Mouse (Mus musculus) thymus, postnatal 0 days (tissue): ENCODE results near the gene Ffar4. TPM values are rescaled to one million over a fixed set of nuclear protein-coding genes. Genes with fewer than 3 reads are reported as not detected.

ENCODE experiments used
- DNase-seq: peaks from one replicate; pipeline ENCODE4 v3.0.0-alpha.2; 2015; ENCODE audit warnings: low spot score
- polyA plus RNA-seq: library from polyadenylated mRNA; unstranded; fragments of >200 nt; fragmentation: Nextera tagmentation; extraction: Ambion mirVana; gene quantifications from 2 replicates; pipeline ENCODE4 v1.2.1, GENCODE M21; 2015

The Ffar4 gene
- polyA plus RNA-seq, result 1.2 and 1.4 TPM in 2 replicates

DNA sequence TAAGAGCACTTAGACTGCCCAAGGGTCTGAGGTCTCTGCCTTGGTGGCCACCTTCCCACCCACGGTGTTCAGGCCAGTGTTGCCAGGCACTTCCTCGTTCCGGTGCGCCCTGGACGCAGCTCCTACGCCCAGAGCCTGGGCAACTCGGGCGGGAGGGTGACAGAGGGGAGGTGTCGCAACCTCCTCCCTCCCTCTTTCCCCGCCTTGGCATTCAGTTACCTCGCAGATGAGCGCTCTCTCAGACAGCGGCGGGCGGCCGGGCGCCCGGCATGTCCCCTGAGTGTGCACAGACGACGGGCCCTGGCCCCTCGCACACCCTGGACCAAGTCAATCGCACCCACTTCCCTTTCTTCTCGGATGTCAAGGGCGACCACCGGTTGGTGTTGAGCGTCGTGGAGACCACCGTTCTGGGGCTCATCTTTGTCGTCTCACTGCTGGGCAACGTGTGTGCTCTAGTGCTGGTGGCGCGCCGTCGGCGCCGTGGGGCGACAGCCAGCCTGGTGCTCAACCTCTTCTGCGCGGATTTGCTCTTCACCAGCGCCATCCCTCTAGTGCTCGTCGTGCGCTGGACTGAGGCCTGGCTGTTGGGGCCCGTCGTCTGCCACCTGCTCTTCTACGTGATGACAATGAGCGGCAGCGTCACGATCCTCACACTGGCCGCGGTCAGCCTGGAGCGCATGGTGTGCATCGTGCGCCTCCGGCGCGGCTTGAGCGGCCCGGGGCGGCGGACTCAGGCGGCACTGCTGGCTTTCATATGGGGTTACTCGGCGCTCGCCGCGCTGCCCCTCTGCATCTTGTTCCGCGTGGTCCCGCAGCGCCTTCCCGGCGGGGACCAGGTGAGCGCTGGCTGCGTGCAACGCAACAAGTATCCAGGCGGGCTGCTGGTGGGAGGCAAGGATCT lies at the start of gene Ffar4:
Gene Ffar4, plus strand, starts transcription at position 214 of the 901 bp plus-strand sequence.
- no peak for DNase-seq

DNA sequence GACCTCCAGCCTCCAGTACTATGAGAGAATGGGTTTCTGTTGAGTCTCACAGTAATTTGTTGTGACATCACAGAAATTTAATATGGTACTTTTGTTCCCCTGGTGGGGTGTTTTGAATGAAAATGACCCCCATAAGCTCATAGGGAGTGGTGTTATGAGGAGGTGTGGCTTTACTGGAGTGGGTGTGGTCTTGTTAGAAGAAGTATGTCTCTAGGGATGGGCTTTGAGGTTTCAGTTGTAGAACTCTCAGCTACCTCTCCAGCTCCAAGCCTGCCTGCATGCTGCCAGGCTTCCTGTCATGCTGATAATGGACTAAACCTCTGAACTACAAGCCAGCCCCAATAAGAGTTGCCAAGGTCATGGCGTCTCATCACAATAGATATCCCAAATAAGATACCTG lies 47.2 kb upstream of the Ffar4 start:
- no peak for DNase-seq

DNA sequence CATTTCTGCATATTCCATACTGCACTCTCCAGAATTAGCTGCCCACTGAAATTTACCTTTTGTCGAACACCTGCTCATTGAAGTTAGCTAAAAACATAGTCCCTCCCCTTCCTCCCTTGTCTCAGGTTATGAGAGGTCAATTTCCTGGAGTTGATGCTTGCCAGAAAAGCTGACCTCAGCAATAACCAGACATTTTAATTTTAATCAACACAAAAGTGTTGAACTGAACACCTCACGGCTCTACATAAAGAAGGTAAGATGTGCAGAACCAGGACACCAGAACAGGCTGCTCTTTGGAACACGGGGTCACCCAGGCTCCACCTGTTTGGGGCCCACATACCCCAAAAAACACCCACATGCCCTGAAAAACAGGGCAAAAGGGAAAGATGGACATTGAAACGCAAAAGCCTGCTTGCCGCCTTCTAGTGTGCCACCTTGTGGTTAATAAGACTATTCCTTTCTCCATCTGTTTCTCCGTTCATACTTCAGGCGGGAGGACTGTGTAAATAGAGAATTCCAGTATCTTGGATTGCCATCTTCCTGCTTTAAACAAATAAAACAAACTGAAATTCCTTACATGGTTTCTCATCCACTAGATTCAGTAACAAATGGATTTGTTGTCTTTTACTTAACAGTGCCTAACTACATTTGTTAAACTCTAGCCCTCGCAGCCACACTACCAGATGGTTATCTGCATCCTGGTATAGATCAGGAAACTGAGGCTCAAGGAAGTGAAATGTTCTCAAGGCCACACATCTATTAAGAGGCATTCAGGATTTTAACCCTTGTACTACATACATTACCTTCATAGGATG lies 43.4 kb upstream of the Ffar4 start:
- peak; percentile 15 for DNase-seq

DNA sequence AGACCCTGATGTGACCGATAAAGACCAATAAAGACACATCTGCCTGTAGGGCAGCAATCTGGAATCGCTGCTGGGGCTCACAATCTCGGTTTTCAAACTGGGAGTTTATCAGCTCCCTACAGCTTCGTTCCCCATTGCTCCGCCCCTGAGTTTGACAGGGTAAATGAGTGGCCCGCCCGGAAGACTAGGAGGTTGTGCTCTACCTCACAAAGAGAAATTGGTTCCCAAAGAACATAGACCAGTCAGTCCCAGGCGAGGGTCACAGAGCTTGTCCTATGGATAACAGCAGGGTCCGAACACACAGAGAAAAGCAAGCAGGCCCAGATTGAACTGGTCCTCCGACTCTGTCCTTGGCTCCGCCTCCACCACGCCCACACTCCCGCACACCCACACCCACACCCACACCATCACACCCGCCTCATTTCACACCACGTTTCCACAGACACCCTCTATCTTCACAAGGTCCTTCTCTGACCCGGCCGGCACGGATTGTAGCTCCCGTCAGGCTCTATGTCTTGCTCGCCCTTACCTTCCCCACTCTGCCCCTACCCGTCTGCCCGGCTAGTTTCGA lies 42.6 kb upstream of the Ffar4 start:
- DNase-seq, result no peak

DNA sequence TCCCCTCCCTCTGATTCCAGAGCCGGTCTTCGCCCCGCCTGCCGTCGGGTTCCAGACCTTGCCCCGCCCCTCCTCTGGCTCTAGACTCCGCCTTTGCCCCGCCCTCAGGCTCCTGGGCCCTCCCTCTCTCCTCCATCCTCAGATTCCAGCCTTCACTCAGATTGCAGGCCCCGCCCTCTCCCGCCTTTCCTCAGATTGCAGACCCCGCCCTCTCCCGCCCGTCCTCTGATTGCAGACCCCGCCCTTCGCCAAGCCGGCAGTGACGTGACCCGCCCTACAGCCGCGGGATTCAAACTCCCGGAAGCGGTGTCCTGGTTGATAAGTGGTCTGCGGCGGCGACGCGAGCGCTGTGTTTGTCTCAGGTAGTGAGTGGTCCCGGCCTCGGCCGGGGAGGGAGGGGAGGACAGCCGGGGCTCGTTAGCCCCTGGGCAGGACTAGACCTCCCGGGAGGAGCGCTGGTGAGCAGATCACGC lies 42.1 kb upstream of the Ffar4 start, which contains the start of gene Cep55:
Gene Cep55, plus strand, starts transcription at position 292 of the 473 bp plus-strand sequence.
- peak; percentile 99 for DNase-seq

DNA sequence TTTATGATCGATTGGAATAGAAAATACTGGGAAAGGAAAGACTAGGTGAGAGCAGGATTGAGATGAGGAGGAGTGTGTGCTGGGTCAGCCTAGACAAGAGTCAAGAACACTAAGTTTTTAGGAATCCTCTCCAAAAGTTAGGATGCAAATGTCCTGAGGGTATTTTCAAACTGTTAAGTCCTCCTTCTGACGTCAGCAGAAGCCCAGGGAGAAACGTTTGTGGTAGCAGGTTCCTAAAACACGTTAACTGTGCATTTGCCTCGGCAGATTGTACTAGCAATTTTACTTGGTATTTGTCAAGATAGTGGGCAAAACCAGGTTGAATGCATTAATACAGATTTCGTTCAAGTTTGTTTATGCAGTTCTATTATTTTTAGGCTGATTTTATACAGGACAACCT lies 41.1 kb upstream of the Ffar4 start:
- DNase-seq, result no peak

DNA sequence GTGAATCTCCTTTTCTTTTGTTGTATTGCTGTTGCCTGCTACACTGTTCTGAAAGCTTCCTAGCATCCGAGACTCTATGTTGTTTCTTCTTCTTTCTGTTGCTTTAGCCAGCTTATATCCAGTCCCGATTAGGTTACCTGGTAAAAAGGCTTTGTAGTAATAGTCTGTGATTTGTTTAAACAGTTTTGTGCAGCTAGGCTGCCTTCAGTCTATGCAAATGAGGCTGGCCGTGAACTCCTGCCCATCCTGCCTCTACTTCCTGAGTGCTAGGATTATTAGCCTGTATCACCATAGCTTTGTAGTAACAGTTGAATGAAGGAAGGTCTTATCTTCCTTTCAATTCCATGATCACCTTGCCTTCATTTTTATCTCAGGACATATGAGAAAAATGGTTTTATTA lies 40.6 kb upstream of the Ffar4 start:
- no peak for DNase-seq

DNA sequence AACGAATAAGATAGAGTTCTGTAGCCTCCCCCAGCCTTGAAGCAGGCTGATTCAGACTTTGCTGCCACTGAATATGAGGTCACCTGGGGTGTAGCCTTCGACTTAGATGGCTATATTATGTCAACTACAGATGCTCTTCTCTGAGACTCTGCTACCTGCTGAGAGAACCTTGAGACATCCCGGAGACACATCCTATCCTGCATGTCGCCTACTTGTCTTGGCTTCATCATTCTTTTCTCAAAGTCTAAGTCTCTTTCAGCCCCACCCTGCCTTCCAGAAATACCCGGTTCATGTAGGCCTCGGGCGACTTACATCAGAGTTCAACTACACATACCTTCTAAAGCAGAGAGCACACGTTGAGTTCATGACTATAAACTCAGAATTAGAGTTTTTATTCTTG lies 39.9 kb upstream of the Ffar4 start:
- no peak for DNase-seq

DNA sequence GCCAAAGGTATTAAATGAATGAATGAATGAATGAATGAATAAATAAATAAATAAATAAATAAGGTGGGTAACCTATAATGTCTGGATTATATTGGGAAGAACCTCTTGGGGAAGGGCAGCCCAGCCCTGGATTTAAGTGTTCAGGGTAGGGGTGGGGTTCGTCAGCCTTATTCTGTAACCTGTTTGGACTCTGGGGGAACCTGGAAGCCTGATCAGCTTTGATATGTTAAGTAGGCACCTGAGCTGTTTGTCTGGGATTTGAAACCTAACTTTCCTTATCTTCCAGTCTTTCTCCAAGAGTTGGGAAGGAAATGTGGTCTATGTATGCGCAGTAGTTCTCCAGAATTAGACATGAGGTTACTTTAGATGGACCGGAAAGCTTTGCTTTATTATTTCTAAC lies 33.7 kb upstream of the Ffar4 start:
- DNase-seq, result no peak

DNA sequence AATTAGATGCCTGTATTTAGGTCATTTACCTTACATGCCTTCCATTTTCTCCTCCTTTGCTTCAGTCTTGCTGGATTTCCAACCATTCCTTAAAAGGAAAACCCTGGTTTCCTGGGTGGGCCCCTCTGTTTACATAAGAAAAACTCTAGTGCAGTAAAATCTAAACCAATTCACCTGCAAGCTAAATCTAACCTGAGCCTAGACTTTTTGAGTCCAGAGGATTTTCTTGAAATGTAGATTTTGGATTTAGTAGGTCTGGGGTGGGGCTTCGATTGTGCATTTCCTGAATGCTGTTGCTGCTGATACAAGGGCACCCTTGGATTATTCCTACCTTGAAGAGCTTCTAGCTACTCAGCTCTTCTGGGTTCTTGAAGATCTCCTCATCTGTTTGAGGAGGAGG lies 32.8 kb upstream of the Ffar4 start:
- DNase-seq, result no peak

DNA sequence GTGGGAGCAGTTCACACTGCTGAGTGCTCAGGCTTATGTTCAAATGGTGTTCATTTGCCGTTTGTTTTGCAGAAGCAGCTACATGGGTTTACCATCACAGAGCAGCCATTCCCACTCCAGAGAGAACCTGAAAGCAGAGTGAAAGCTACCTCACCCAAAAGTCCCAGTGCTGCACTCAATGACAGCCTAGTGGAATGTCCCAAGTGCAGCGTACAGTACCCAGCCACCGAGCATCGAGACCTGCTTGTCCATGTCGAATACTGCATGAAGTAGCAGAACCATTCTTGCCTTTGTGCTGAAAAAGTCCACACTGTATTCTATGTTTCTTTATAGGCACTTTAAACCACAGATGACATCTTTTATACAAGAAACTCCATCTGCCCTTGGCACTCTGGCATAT lies 23.6 kb upstream of the Ffar4 start:
- DNase-seq, result no peak

DNA sequence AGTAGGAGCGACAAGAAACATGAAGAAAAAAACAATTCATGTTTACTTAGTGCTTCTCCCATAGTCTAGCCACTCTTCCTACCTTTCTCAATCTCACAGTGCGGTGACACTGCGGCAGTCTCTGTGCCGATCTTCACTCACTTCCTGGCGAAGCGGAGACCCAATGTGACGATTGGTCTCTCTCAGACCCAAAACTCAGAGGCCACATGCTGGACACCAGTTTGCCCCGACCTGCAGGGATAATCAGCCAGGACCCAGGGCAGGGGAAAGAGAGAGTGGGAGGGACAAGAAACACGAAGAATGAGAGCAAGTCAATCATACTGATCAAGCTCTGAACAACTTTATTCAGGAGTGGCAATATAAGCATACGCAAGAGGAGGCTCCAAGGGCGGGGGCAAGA lies 21.8 kb upstream of the Ffar4 start:
- no peak for DNase-seq

DNA sequence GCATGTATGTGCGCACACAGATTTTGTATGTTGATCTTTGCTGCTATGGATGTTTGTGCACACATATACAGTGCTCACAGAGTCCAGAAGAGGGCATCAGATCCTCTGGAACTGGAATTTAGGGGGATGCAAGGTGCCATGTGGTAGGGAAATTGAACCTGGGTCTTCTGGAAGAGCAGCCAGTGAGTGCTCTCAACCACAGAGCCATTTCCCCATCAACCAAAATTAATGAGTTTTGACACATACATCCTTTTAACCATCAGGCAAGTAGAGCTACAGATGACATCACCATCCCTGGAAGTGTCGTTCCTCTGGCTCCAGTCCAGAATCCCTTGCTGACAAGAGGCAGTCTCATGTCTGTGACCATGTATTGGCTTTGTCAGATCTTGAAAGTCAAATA lies 20.6 kb upstream of the Ffar4 start:
- no peak for DNase-seq

DNA sequence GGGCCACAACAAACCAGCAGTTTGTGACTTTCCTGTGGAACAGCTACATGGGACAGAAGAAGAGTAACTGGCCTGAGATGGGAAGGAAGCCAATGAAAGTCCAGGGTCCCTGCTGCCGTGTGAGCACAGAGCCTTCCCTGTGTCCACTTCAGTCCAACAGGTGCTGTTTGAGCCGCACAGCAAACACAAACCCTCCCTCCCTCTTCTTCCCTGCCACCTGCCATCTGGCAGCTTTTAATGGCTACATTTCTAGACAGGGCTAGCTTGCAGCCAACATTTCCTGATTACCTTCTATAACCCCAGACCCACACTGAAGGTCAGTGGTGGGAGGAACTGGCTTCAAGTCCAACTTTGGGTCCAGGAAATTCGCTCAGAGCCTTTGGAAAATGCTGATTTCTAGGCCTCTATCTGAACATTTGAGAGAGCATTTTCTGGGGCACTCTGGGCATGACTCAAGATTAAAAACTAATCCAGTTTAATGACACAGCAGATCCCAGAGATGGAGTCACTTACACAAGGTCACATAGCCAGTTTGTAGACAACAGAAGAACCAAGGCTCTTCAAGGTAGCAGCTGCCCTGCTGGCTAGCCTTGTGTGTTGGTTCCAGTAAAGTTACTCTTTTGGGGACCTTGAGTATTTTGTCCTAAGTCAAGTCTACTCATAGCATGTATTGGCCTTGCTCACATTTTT lies 18.9 kb upstream of the Ffar4 start:
- no peak for DNase-seq

DNA sequence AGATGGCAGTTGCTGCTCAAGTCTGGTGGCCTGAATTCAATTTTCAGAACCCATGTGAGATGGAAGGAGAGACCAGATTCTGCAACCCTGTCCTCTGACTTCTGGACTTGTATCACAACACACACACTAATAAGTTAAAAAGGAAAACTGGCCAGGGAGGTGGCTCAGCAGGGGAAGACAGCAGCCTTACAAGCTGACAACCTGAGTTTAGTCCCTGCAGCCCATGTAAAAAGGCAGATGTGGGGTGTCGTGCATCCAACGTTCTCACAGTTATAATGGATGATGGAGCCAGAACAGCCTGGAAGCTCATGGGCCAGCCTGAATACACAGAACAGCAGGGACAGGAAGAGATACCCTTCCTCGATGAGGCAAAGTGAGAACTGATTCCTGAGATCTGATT lies 15.5 kb upstream of the Ffar4 start:
- no peak for DNase-seq

DNA sequence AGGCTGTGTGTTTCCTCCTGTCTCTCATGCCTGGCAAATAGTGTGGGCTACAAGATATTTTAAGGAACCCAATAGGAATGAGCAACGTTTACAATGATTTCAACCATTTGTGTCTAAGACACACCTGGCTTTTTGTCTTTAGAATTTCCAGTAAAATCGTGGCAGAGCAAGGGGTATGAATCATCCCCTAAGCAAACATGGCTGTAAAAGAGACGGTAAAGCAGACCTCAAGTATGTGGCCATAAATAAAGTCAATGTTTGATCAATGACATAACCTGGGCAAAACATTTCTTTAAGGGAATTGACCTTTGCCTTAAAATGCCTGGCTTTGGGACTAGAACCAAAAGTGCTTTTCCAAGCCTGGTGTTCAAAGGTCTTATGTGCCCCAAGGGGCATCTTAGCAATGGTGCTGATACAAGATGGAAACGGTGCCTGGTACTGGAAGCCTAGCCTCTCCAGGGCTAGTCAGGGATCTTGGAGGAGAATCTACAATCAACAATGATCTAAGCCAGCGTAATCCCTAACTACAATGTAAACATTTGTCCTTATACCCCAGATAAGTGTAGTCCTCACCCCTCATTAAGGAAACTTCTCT lies 13.8 kb upstream of the Ffar4 start:
- DNase-seq, result no peak

DNA sequence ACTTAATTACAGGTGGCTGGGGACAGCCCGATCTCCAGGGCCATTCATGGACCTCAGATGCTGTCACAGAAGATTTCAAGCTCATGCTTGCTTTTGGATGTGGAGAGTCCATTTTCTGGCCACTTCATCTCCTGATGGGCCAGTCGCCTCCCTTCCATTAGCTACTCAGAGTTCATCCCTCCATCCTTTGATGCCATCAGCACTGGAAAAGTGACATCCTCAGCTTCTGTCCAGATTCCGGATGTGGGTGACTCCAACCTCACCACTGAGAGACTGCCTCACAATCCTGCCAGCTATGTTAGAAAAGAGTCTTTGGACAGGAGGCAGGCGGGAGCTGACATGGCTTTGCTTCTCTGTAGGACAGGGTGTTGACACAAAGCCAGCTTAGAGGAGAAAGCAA lies 11.0 kb upstream of the Ffar4 start:
- no peak for DNase-seq

DNA sequence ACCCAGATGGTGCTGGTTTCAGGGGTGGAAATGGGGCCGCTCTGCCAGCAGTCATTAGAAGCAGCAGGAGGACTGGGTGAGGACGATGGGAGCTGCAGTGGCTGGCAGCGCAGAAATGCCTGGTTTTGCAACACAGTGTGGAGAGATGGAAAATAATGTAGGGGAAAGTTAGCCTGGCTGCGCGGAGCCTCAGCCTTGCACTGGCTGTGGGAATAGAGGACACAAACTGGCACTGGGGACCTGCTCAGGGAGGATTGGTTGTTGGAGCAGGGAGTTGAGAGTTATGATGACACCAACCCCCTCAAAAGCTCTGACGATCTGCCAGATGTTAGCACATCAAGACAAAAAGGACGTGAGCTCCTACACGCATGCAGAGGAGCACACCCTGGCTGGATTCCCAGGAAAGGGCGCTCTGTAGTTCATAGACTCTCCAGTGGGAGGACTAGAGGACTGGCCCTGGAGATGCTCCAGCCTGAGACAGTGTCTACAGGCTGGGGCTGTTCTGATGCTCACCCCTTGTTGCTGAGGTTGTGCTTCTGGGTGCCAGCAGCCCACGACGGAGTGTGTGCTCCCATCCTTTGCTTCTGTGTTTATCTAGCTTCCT lies 9.8 kb upstream of the Ffar4 start:
- no peak for DNase-seq

DNA sequence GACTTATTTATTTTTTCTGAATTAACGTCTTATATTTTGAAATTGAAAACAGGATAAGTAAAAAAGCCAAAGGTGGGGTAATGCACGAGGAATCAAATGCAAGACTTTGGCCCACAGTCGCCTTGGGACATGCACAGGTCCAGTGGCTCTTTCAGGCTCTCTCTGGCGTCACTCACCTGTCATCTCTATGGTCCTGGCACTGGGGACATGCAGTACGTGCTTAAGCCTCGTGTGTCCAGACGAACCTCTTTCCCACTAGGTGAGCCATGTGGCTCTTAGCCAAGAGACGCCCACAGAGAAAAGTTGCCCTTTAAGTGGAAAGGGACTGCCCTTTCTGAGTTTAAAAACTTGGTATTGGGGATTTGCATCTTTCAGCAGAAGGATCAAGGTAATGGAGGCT lies 7.5 kb upstream of the Ffar4 start:
- DNase-seq, result no peak

DNA sequence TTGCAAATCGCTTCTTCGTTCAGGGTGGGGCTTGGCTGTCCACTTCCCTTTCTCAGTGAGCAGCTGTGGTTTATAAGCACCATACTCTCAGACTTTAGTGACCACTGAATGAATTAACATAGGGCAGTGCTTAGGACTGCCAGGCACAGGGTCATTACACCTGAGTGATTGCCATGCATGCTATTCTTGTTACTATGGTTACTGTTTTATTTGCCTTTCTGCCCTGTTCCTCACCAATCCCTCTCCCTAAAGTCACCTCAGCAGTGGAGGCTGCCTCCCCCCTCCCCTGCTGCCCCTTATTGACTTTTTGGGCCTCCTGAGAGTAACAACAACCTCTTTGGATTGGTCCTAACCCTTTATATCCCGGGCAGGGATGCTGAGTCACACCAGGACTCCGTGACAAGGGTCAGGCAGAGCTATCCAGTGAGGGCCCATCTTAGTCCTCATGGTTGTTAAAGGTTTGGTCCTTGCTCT lies 5.3 kb upstream of the Ffar4 start:
- no peak for DNase-seq
